Mouse (Mus musculus) limb, embryonic 15.5 days (tissue): Measurements from ENCODE around the gene Tbca. TPM values are rescaled to one million over a fixed set of nuclear protein-coding genes. Genes with fewer than 3 reads are reported as not detected.

ENCODE experiments used
- ATAC-seq: fragments of 200-750 bp; cut with Nextera tagmentation; 2 replicates; pipeline ENCODE4 v1.8.0; 2017; ENCODE audit warnings: low read depth, moderate TSS enrichment; ENCODE audit not compliant: insufficient number of reproducible peaks, low FRiP score, low TSS enrichment
- H3K27ac ChIP-seq: fragments of 300-500 bp; sonication (generic); 2 replicates; pipeline ENCODE4 v1.5.1; 2015; ENCODE audit warnings: moderate library complexity, mild to moderate bottlenecking, inconsistent platforms
- H3K27me3 ChIP-seq: fragments of 300-500 bp; sonication (generic); 2 replicates; pipeline ENCODE4 v1.6.1; 2015; ENCODE audit warnings: inconsistent platforms
- H3K36me3 ChIP-seq: fragments of 300-500 bp; sonication (generic); 2 replicates; pipeline ENCODE4 v1.6.1; 2015; ENCODE audit warnings: inconsistent platforms
- H3K4me1 ChIP-seq: fragments of 300-500 bp; sonication (generic); 2 replicates; pipeline ENCODE4 v1.6.1; 2015; ENCODE audit warnings: inconsistent platforms
- H3K4me2 ChIP-seq: fragments of 300-500 bp; sonication (generic); 2 replicates; pipeline ENCODE4 v1.6.1; 2015; ENCODE audit warnings: mild to moderate bottlenecking, inconsistent platforms
- H3K4me3 ChIP-seq: fragments of 300-500 bp; sonication (generic); 2 replicates; pipeline ENCODE4 v1.5.1; 2015; ENCODE audit warnings: mild to moderate bottlenecking, inconsistent platforms
- H3K9ac ChIP-seq: fragments of 300-500 bp; sonication (generic); 2 replicates; pipeline ENCODE4 v1.6.1; 2015; ENCODE audit warnings: inconsistent platforms
- H3K9me3 ChIP-seq: fragments of 300-500 bp; sonication (generic); 2 replicates; pipeline ENCODE4 v1.6.1; 2016; ENCODE audit warnings: inconsistent platforms
- WGBS: fragments of 180-500 bp; shearing (Covaris S2); methylation state at CpG from one replicate; pipeline ENCODE4 v1.1.7; 2015; 5-methylcytosine and 5-hydroxymethylcytosine counted together
- polyA plus RNA-seq: library from polyadenylated mRNA; unstranded; fragments of >200 nt; fragmentation: Nextera tagmentation; extraction: Ambion mirVana; gene quantifications from 2 replicates; pipeline ENCODE4 v1.2.1, GENCODE M21; 2015

Tbca gene
- 194 and 208 TPM in 2 replicates for polyA plus RNA-seq

- Histone ChIP-seq H3K9me3 (no peaks in the 10 kb centered on the region), H3K27me3 (no peaks in the 10 kb centered on the region), H3K4me1 (peaks cover 10% of the 10 kb centered on the region), H3K27ac (peak within 1 kb of the TSS; percentile 94), H3K4me2 (peak within 1 kb of the TSS; percentile 51), H3K9ac (peak within 1 kb of the TSS; percentile 91), H3K36me3 (no peaks in the 10 kb centered on the region), H3K4me3 (peak within 1 kb of the TSS; percentile 93)
- peak; percentile 86 for ATAC-seq
- WGBS: under 1% methylated on average over 78 of the region's 81 CpGs
Observed at GRCm38 (mm10) chr13:94788771-94789649, at the start of gene Tbca. Tbca (plus strand) TSS chr13:94788910.

- ATAC-seq: no peak
- 54% methylated on average over 1 of the region's 1 CpGs for WGBS
- H3K9ac ChIP-seq: no peak overlapping the region
Observed at GRCm38 (mm10) chr13:94745176-94745575, 43.5 kb upstream of the Tbca start.

GRCm38 (mm10) chr13:94765852-94766251, 22.9 kb upstream of the Tbca start:
- 82% methylated on average over 12 of the region's 12 CpGs for WGBS
- no peaks in the 10 kb centered on the region for H3K27me3 ChIP-seq
- no peak overlapping the region for H3K27ac ChIP-seq
- H3K4me2 ChIP-seq: no peak overlapping the region
- H3K9me3 ChIP-seq: no peaks in the 10 kb centered on the region
- H3K9ac ChIP-seq: no peak overlapping the region
- no peaks in the 10 kb centered on the region for H3K4me1 ChIP-seq
- no peak for ATAC-seq
- no peak overlapping the region for H3K4me3 ChIP-seq
- H3K36me3 ChIP-seq: no peaks in the 10 kb centered on the region

More at GRCm38 (mm10) chr13:94745176-94745575, 43.5 kb upstream of the Tbca start:
- Histone ChIP-seq H3K36me3 (no peaks in the 10 kb centered on the region), H3K4me1 (no peaks in the 10 kb centered on the region), H3K27ac (no peak overlapping the region), H3K9me3 (no peaks in the 10 kb centered on the region), H3K27me3 (no peaks in the 10 kb centered on the region), H3K4me3 (no peak overlapping the region), H3K4me2 (no peak overlapping the region)

GRCm38 (mm10) chr13:94768460-94769154, 20.1 kb upstream of the Tbca start:
- H3K36me3 ChIP-seq: no peaks in the 10 kb centered on the region
- H3K4me3 ChIP-seq: no peak overlapping the region
- 76% methylated on average over 3 of the region's 3 CpGs for WGBS
- H3K4me2 ChIP-seq: no peak overlapping the region
- no peak overlapping the region for H3K27ac ChIP-seq
- no peak for ATAC-seq
- H3K27me3 ChIP-seq: no peaks in the 10 kb centered on the region
- H3K9ac ChIP-seq: no peak overlapping the region
- H3K9me3 ChIP-seq: no peaks in the 10 kb centered on the region
- H3K4me1 ChIP-seq: no peaks in the 10 kb centered on the region

GRCm38 (mm10) chr13:94769155-94769470, 19.6 kb upstream of the Tbca start:
- ATAC-seq: no peak
- no peaks in the 10 kb centered on the region for H3K27me3 ChIP-seq

GRCm38 (mm10) chr13:94786866-94787265, 1.8 kb upstream of the Tbca start:
- 55% methylated on average over 2 of the region's 2 CpGs for WGBS

More at GRCm38 (mm10) chr13:94769155-94769470, 19.6 kb upstream of the Tbca start:
- H3K36me3 ChIP-seq: no peaks in the 10 kb centered on the region
- no peak overlapping the region for H3K9ac ChIP-seq
- WGBS: 61% methylated on average over 6 of the region's 6 CpGs
- no peaks in the 10 kb centered on the region for H3K4me1 ChIP-seq
- H3K9me3 ChIP-seq: no peaks in the 10 kb centered on the region
- H3K4me3 ChIP-seq: no peak overlapping the region
- H3K4me2 ChIP-seq: no peak overlapping the region
- no peak overlapping the region for H3K27ac ChIP-seq

GRCm38 (mm10) chr13:94794689-94795088, 6.0 kb downstream of the Tbca start:
- peaks cover 8% of the 10 kb centered on the region for H3K4me1 ChIP-seq
- H3K4me3 ChIP-seq: no peak overlapping the region
- H3K36me3 ChIP-seq: no peaks in the 10 kb centered on the region
- WGBS: 65% methylated on average over 1 of the region's 1 CpGs
- ATAC-seq: no peak
- H3K9ac ChIP-seq: no peak overlapping the region
- no peak overlapping the region for H3K27ac ChIP-seq
- no peaks in the 10 kb centered on the region for H3K9me3 ChIP-seq
- H3K27me3 ChIP-seq: no peaks in the 10 kb centered on the region
- H3K4me2 ChIP-seq: no peak overlapping the region

More at GRCm38 (mm10) chr13:94786866-94787265, 1.8 kb upstream of the Tbca start:
- no peak for ATAC-seq
- Histone ChIP-seq H3K4me1 (peaks cover 10% of the 10 kb centered on the region), H3K36me3 (no peaks in the 10 kb centered on the region), H3K4me2 (no peak overlapping the region), H3K27me3 (no peaks in the 10 kb centered on the region), H3K9ac (no peak overlapping the region), H3K27ac (no peak overlapping the region), H3K4me3 (no peak overlapping the region), H3K9me3 (no peaks in the 10 kb centered on the region)

- no peak overlapping the region for H3K4me3 ChIP-seq
- 71% methylated on average over 5 of the region's 5 CpGs for WGBS
- H3K4me1 ChIP-seq: peaks cover 6% of the 10 kb centered on the region; the same call in 1 of the 2 replicates
- no peaks in the 10 kb centered on the region for H3K9me3 ChIP-seq
- no peak overlapping the region for H3K27ac ChIP-seq
- H3K27me3 ChIP-seq: no peaks in the 10 kb centered on the region
- H3K9ac ChIP-seq: no peak overlapping the region
- H3K36me3 ChIP-seq: no peaks in the 10 kb centered on the region
- ATAC-seq: no peak
- H3K4me2 ChIP-seq: no peak overlapping the region
Observed at GRCm38 (mm10) chr13:94803480-94804057, 14.9 kb downstream of the Tbca start.

- no peak overlapping the region for H3K27ac ChIP-seq
- no peaks in the 10 kb centered on the region for H3K9me3 ChIP-seq
- H3K36me3 ChIP-seq: no peaks in the 10 kb centered on the region
- ATAC-seq: no peak
- H3K9ac ChIP-seq: no peak overlapping the region
- no peak overlapping the region for H3K4me2 ChIP-seq
- peaks cover 6% of the 10 kb centered on the region; the same call in 1 of the 2 replicates for H3K4me1 ChIP-seq
- no peak overlapping the region for H3K4me3 ChIP-seq
- H3K27me3 ChIP-seq: no peaks in the 10 kb centered on the region
- 31% methylated on average over 9 of the region's 9 CpGs for WGBS
Observed at GRCm38 (mm10) chr13:94806315-94807179, 17.8 kb downstream of the Tbca start.

- Histone ChIP-seq H3K4me2 (no peak overlapping the region), H3K36me3 (no peaks in the 10 kb centered on the region), H3K9me3 (no peaks in the 10 kb centered on the region), H3K9ac (no peak overlapping the region), H3K4me3 (no peak overlapping the region), H3K27ac (no peak overlapping the region), H3K4me1 (peaks cover 6% of the 10 kb centered on the region; the same call in 1 of the 2 replicates), H3K27me3 (no peaks in the 10 kb centered on the region)
- ATAC-seq: no peak
Observed at GRCm38 (mm10) chr13:94808596-94808995, 19.9 kb downstream of the Tbca start.

GRCm38 (mm10) chr13:94809724-94810123, 21.0 kb downstream of the Tbca start:
- no peak overlapping the region for H3K4me2 ChIP-seq
- H3K27ac ChIP-seq: no peak overlapping the region
- H3K27me3 ChIP-seq: no peaks in the 10 kb centered on the region
- WGBS: 61% methylated on average over 1 of the region's 1 CpGs
- H3K9me3 ChIP-seq: no peaks in the 10 kb centered on the region
- no peak overlapping the region for H3K4me3 ChIP-seq
- peaks cover 6% of the 10 kb centered on the region; the same call in 1 of the 2 replicates for H3K4me1 ChIP-seq
- H3K36me3 ChIP-seq: no peaks in the 10 kb centered on the region
- ATAC-seq: no peak
- H3K9ac ChIP-seq: no peak overlapping the region
